Mouse (Mus musculus) liver, adult 10 weeks (tissue): ENCODE data around the gene Olfr331. TPM values are rescaled to one million over a fixed set of nuclear protein-coding genes. Genes with fewer than 3 reads are reported as not detected.

Experiments used
- polyA plus RNA-seq: library from polyadenylated mRNA; stranded (reverse); fragments of 350-450 nt; fragmentation: Illumina TruSeq; extraction: RNeasy Lipid Tissue Mini Kit (QIAGEN cat#74804); gene quantifications from one replicate; pipeline ENCODE4 v1.2.3, GENCODE M21; 2014; ENCODE audit warnings: low read depth, low replicate concordance

Gene Olfr331
- polyA plus RNA-seq: not detected

DNA sequence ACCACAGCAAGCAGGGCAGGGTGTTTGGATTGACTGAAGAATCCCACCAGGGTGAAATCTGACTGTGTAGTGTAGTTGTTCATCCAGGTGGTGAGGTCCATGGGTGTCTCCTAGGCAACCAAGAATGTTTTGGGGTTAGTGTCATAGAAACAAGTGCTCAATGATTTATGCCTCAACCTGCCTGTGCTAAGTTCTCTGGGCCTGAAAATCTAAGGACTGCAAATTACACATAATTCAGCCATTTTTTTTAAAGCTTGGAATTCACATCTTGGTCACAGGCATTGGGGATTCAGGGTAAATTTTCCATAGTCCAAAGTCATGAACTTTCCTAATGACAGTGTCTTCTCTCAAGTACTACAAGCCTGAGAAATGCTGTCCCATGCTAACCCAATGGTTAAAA is at the start of gene Olfr331:
TSS of gene Olfr331 (minus strand) at position 101 of the 400 bp plus-strand sequence.

DNA sequence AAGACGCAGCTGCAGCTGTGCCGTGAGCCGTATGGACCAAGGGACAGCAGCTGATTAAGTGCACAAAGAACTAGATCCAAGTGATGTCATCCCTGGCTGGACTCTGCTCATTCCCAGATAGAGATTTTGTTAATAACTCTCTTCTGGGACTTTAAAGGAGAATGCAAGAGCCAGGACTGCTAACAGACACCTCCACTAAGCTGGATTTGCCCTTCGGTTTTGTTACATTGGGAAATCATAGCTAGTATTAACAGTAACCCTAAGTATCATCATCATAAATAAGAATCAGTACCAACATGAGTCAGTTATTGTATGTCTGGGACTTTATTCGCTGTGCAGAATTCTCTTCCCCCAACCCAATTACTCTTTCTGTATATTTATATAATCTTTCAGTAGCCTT is 44.0 kb upstream of the Olfr331 start, which contains the start of gene Olfr329-ps:
TSS of gene Olfr329-ps (minus strand) at position 101 of the 400 bp plus-strand sequence.

DNA sequence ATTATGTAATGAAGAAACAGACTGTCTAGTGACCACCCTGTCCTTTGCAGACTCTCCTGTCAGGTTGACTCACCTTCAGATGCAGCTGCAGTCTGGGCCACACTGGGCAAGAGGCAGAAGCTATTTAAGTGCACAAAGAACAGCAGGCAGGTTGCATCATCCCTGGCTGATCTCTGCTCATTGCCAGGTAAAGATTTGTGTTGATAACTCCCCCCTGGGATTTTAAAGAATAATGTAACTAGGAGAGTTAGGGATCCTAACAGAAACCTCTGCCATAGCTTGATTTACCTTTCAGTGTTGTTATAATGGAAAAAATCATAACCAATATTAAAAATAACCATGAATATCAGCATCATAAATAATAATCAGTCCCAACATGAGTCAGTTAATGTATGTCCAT is 32.4 kb upstream of the Olfr331 start, which contains the start of gene Olfr330:
TSS of gene Olfr330 (minus strand) at position 101 of the 400 bp plus-strand sequence.

DNA sequence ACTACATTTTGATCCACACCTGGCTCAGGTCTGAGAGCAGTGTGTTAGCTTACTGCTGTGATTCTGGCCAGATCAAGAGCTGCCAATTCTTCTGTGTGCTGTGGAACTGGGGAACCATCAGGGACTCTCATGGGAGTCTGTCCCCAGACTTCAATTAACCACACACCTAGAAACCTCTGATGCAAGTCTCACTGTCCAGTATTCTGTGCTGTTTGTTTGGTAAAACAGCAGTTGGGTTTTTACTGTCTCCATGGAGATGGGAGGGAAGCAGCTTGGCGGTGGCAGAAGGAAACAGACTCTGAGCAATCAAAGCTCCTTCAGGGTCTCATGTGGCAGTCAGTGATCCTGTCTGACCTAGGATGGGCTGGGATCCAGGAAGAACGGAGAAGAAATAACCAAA is 9.9 kb downstream of the Olfr331 start, which contains the start of gene Olfr332:
TSS of gene Olfr332 (minus strand) at position 101 of the 400 bp plus-strand sequence.

DNA sequence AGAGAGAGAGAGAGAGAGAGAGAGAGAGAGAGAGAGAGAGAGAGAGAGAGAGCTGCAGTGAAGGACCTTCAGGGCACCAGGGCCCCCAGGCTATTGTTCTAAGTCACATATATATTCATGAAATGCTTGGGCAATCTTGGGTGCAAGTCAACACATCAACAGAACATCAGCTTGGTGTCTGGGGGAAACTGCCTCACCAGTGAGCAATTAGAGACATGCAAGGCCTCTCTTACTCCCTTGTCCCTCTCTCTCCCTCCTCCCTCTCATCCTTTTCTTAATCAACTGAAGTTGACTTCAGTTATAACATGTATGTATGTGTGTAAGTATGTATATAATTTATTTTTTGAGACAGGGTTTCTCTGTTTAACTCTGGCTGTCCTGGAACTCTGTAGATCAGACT is 40.2 kb downstream of the Olfr331 start, which contains the start of gene Olfr30:
TSS of gene Olfr30 (minus strand) at position 101 of the 400 bp plus-strand sequence.

DNA sequence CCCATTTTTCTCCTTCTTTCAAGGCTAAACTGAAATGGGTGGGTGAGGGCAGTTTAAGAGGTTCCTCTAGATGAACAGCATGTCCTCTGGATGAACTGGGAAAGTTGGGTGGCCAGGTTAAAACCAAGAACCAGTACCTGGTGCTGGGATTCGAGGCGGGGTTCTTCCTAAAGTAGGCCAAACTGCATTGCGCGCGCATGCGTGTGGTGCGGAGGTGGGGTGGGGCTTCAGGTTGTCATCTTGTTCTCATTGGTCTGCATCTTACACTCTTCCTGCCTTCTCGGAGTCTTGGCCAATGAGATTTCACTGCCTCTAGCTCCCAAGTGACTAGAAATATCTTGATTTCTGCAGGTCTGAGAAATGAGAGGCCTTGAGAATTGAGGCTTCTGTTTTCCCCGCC is 49.6 kb downstream of the Olfr331 start, which contains the start of gene Lypd9:
TSS of gene Lypd9 (minus strand) at position 165 of the 400 bp plus-strand sequence.

Other genes with a start within 250 kb of the Olfr331 start
- gene 4930438A08Rik, start 227.8 kb downstream of the Olfr331 start, polyA plus RNA-seq: not detected
- gene Zfp692, start 195.5 kb downstream of the Olfr331 start, polyA plus RNA-seq: 1.6 TPM
- gene Zfp672, start 172.2 kb downstream of the Olfr331 start, polyA plus RNA-seq: 30.7 TPM
- 0.93 TPM for gene Sh3bp5l, start 171.8 kb downstream of the Olfr331 start, polyA plus RNA-seq
- gene Lypd8, start 123.5 kb downstream of the Olfr331 start, polyA plus RNA-seq: not detected
- gene 1810065E05Rik, start 81.5 kb downstream of the Olfr331 start, polyA plus RNA-seq: not detected
- not detected for gene Gm12253, start 70.0 kb downstream of the Olfr331 start, polyA plus RNA-seq
- not detected for gene Lypd9, start 49.6 kb downstream of the Olfr331 start, polyA plus RNA-seq
- not detected for gene Olfr30, start 40.3 kb downstream of the Olfr331 start, polyA plus RNA-seq
- not detected for gene Olfr332, start 10.0 kb downstream of the Olfr331 start, polyA plus RNA-seq
- not detected for gene Olfr330, start 32.3 kb upstream of the Olfr331 start, polyA plus RNA-seq
- not detected for gene Olfr329-ps, start 43.9 kb upstream of the Olfr331 start, polyA plus RNA-seq
- gene Olfr328, start 53.1 kb upstream of the Olfr331 start, polyA plus RNA-seq: not detected
- not detected for gene Olfr224, start 68.0 kb upstream of the Olfr331 start, polyA plus RNA-seq
- not detected for gene Olfr325, start 75.2 kb upstream of the Olfr331 start, polyA plus RNA-seq
- gene Olfr324, start 92.5 kb upstream of the Olfr331 start, polyA plus RNA-seq: not detected
- gene 2210407C18Rik, start 113.5 kb upstream of the Olfr331 start, polyA plus RNA-seq: not detected
- gene Olfr323, start 127.9 kb upstream of the Olfr331 start, polyA plus RNA-seq: not detected
- gene Trim58, start 137.9 kb upstream of the Olfr331 start, polyA plus RNA-seq: not detected
- gene Olfr322, start 156.2 kb upstream of the Olfr331 start, polyA plus RNA-seq: not detected
- gene Olfr320, start 178.5 kb upstream of the Olfr331 start, polyA plus RNA-seq: not detected
- gene Olfr319, start 196.6 kb upstream of the Olfr331 start, polyA plus RNA-seq: not detected
- not detected for gene Olfr318, start 221.4 kb upstream of the Olfr331 start, polyA plus RNA-seq
- not detected for gene Olfr317, start 236.6 kb upstream of the Olfr331 start, polyA plus RNA-seq